Mouse (Mus musculus) liver, embryonic 14.5 days (tissue): ENCODE data around the gene Clic4.

Experiments
- CTCF ChIP-seq: IDR thresholded peaks from 2 replicates; pipeline ENCODE4 v1.5.1; 2016; ENCODE audit warnings: antibody characterized with exemption, low read depth, control low read depth
- EP300 ChIP-seq: IDR thresholded peaks from 2 replicates; pipeline ENCODE4 v1.6.1; 2016; ENCODE audit warnings: antibody characterized with exemption, low read depth

GRCm38 (mm10) chr4:135309112-135309659, 36.6 kb upstream of the Clic4 start:
- no peak for TF ChIP-seq CTCF
- no peak for TF ChIP-seq EP300
